Mouse (Mus musculus) ES-CJ7 (cell line): ENCODE results near the gene Iqsec3.

Experiments used
- DNase-seq: peaks from one replicate; pipeline ENCODE4 v3.0.0; 2011; ENCODE audit warnings: low read depth, low spot score

The Iqsec3 gene

GRCm38 (mm10) chr6:121366537-121366936 lies 106.9 kb downstream of the Iqsec3 start:
- peak; percentile 45 for DNase-seq

- no peak for DNase-seq
Observed at GRCm38 (mm10) chr6:121363956-121364355, 109.5 kb downstream of the Iqsec3 start.

- no peak for DNase-seq
Observed at GRCm38 (mm10) chr6:121363061-121363460, 110.4 kb downstream of the Iqsec3 start.

GRCm38 (mm10) chr6:121357232-121357631 lies 116.2 kb downstream of the Iqsec3 start:
- no peak for DNase-seq

- DNase-seq: no peak
Observed at GRCm38 (mm10) chr6:121356041-121356440, 117.4 kb downstream of the Iqsec3 start.

GRCm38 (mm10) chr6:121352276-121352675 lies 121.2 kb downstream of the Iqsec3 start:
- DNase-seq: no peak

- no peak for DNase-seq
Observed at GRCm38 (mm10) chr6:121346428-121346827, 127.0 kb downstream of the Iqsec3 start.

- DNase-seq: no peak
Observed at GRCm38 (mm10) chr6:121344329-121344728, 129.1 kb downstream of the Iqsec3 start.

GRCm38 (mm10) chr6:121343771-121344123 lies 129.7 kb downstream of the Iqsec3 start:
- DNase-seq: no peak

- no peak for DNase-seq
Observed at GRCm38 (mm10) chr6:121343026-121343770, 130.3 kb downstream of the Iqsec3 start, which contains the start of gene Slc6a12. Gene Slc6a12, plus strand, starts transcription at chr6:121343076.

GRCm38 (mm10) chr6:121341650-121342049 lies 131.8 kb downstream of the Iqsec3 start:
- no peak for DNase-seq

- DNase-seq: no peak
Observed at GRCm38 (mm10) chr6:121338519-121338896, 135.0 kb downstream of the Iqsec3 start.

GRCm38 (mm10) chr6:121337770-121338518 lies 135.5 kb downstream of the Iqsec3 start:
- DNase-seq: peak; percentile 98

GRCm38 (mm10) chr6:121337229-121337628 lies 136.2 kb downstream of the Iqsec3 start:
- no peak for DNase-seq

- no peak for DNase-seq
Observed at GRCm38 (mm10) chr6:121336558-121336957, 136.9 kb downstream of the Iqsec3 start.

- no peak for DNase-seq
Observed at GRCm38 (mm10) chr6:121335841-121336240, 137.6 kb downstream of the Iqsec3 start.

- no peak for DNase-seq
Observed at GRCm38 (mm10) chr6:121329848-121330508, 143.5 kb downstream of the Iqsec3 start.

- no peak for DNase-seq
Observed at GRCm38 (mm10) chr6:121328417-121328884, 145.0 kb downstream of the Iqsec3 start.

- no peak for DNase-seq
Observed at GRCm38 (mm10) chr6:121326486-121327069, 146.9 kb downstream of the Iqsec3 start.

GRCm38 (mm10) chr6:121325740-121326139 lies 147.7 kb downstream of the Iqsec3 start:
- DNase-seq: no peak

- DNase-seq: no peak
Observed at GRCm38 (mm10) chr6:121325298-121325697, 148.2 kb downstream of the Iqsec3 start.
